Mouse (Mus musculus) frontal cortex, postnatal 10 days (tissue): ENCODE measurements around the gene Hspb9.

ENCODE experiments used
- DNase-seq, 2 experiments: peaks; one replicate each; pipeline ENCODE4 v3.0.0; 2022; ENCODE audit warnings: low spot score in 2 of 2, mixed read lengths in 1 of 2

The Hspb9 gene

GRCm38 (mm10) chr11:100730477-100731205, 17.0 kb downstream of the Hspb9 start:
- no peak for DNase-seq

- DNase-seq: no peak
These were observed 21.6 kb downstream of the Hspb9 start for GRCm38 (mm10) chr11:100735134-100735865.

DNA sequence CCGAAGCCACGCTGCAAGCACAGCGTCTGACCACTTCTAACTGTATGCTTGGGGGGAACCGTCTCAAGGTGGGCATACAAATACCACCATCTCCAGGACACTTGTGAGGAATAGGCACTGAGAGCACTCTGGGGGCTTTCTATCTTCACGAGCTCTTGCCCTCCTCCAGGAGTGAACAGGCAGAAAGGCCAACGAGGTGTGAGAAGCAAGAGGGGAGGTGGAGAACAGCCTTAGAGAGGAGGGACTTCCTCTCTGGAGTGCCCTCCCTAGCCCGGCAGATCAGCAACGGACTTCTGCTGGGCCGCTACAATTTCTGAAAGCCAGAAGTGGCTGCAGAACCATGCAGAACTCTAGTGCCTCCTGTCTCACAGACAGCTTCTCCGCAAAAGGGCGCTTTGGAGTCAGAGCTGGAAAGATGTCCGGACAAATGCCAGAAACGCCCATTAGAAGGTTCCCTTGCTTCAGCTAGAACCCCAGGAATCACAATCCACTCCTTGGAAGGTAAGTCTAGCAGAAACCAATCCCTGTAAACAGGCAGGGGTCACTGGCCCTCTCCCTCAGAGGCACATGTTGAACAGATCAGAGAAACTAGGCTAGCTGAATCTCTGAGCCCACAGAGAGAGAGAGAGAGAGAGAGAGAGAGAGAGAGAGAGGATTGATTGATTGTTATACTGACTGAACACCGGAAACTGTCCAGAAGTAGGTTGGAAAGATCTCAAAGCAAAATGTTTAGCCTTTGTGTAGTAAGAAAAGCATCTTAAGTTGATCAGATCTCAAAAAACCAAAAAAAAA, 22.5 kb downstream of the Hspb9 start:
- DNase-seq: no peak

DNA sequence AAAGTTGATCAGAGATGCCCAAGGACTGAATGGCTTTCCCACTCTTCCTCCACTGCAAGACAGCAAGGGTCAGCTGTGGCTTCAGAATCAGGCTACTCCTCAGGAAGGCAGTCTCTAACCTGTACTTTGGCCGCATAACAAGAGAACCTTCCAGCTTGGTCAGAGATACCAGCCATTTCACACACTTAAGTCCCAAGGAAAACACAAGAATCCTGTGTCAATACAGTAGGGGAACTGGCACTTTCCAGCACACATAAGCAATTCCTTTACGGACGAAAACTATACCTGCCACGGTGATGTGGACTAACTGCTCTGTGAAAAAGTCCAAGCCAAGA, 23.1 kb downstream of the Hspb9 start:
- no peak for DNase-seq

- DNase-seq: no peak
These were observed 23.6 kb downstream of the Hspb9 start for GRCm38 (mm10) chr11:100737105-100737733.

- DNase-seq: peak; percentile 98 to 99
These were observed 24.5 kb downstream of the Hspb9 start, which contains the start of gene Rab5c for GRCm38 (mm10) chr11:100738066-100738604. Gene Rab5c (minus strand): TSS chr11:100738215.

GRCm38 (mm10) chr11:100738749-100739148, 25.1 kb downstream of the Hspb9 start:
- DNase-seq: no peak

- DNase-seq: no peak
These were observed 27.7 kb downstream of the Hspb9 start for GRCm38 (mm10) chr11:100741348-100741747.

DNA sequence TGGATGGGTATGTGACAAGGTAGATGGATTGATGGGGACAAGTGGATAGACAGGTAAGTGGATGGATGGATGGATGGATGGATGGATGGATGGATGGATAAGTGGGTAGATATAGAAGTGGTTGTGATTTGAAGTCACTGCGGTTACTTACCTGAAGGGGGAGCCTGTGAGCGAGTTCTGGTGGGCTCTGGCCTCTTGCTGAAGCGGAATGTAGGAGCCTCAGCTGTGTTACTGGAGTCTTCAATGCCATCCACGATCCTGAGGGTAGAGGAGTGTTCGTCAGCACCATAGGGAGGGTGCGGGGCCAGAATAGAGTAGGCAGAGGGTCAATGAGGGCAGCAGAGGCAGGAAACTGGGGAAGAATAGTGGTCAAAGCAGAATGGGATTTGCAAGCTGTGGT, 31.4 kb downstream of the Hspb9 start:
- DNase-seq: no peak

GRCm38 (mm10) chr11:100746546-100746945, 32.9 kb downstream of the Hspb9 start:
- DNase-seq: no peak

DNA sequence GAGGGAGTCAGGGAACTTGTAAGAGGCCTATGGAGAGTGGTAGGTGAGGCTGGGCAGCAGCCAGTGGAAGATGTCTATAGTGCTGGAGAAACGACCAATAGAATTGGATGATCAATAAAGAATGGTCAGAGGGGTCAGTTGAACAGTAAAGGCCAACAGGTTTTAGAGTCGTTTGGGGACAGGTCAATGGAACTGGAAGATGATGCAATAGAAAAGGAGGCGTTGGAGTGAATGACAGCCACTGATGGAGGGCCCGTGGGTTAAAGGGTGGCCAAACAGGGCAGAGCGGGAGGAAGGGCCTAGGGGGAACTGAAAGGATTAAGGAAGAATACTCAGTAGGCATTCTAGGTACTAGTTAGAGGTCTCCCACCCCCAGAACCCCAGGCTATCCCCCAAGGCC, 33.5 kb downstream of the Hspb9 start:
- DNase-seq: no peak

DNA sequence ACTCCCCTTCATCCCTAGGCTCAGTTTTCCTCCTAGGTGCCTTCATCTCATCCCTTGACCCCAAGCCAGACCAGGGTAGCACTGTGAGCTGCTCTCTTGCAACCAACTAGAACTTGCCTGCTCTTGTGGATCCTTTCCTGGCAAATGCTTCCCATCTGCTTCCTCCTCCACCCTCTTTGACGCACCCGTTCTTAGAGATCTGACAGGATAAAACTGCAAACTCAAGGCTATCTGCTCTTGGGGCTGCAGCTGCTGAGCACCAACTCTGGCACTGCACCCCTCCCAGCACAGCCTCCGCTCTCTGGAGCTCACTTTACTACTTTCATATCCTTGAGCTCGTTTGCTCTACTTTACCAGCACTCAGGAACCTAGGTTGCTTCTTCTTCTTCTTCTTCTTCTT, 35.0 kb downstream of the Hspb9 start:
- no peak for DNase-seq

DNA sequence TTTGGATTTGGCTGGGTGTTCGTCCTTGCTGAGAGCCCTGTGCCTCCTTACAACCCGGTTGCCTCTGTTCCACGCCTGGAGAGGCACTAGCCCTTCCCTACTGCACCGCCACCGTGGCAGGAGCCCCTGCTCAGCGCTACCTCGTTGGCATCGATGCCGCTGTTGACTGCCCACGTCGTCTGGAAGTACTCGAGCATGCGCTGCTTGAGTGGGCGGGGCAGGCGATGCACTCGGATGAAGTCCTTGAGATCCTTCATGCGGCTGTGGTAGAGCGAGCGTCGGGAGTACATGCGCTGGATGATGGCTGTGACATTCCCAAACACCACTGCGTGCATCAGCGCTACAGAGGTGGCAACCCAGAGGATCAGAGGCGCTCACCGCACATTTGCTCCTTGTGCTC, 35.8 kb downstream of the Hspb9 start:
- DNase-seq: no peak

DNA sequence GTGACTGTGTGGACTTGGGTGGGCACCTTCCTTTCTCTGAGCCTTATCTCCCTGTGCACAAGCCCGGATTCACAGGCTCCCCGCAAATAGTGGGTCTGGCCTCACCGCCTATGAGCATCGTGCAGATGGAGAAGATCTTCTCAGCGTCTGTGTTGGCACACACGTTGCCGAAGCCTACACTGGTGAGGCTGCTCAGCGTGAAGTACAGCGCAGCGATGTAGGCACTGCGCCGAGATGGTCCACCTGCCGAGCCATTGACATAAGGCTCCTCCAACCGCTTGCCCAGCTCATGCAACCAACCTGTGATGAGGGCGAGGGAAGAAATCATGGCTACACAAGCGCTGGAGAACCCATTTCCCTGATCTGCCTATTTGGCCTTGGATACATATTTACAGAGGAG, 36.5 kb downstream of the Hspb9 start:
- DNase-seq: no peak

DNA sequence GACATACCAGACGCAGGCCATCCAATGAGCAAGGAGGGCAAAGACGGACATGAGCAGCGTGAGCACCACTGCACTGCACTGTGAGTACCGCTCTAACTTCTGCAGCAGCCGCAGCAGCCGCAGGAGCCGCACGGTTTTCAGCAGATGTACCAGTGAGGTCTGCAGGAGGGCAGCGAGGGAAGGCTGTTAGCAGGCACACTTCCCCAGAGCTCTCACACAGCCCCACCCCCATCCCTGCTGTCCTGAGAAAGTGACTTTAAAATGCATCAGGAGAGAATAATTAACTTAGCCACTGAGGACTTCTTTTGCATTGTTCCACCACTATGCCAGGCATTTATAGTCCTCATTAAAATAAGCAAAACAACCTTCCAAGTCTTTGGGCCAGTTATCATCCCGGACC, 38.6 kb downstream of the Hspb9 start:
- no peak for DNase-seq

DNA sequence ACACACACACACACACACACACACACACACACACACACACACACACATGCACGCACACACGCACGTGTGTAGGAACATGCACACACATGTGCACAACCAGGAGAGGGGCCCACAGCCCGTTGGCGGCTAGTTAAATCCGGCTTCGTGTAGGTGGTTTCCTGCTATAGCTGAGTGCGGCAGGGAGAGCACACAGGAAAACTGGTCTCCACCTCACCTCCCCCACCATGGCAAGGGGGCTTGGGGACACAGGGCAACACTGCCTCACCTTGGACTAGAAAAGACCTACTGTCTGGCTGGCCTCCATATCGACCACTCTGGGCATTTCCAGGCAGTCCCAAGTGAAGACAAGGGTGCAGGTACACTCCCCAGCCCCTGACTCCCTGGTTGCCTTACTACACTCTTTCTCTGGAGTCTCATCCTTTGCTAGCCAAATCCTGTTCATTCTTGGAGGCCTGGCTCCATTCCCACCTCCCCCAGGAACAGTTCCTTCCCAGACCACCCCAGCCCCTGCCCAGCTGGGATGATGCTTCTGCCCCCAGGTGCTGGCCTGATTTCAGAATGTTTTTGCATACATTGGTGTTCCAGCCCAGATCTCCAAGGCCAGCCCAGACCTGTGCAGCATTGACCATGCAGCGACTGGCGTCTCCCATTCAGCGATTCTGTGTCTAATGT, 40.5 kb downstream of the Hspb9 start:
- DNase-seq: peak; percentile 47 to 64

- no peak for DNase-seq
These were observed 41.0 kb downstream of the Hspb9 start for GRCm38 (mm10) chr11:100754693-100755057.

- DNase-seq: no peak
These were observed 42.8 kb downstream of the Hspb9 start for GRCm38 (mm10) chr11:100756476-100756875.

- DNase-seq: no peak
These were observed 43.9 kb downstream of the Hspb9 start for GRCm38 (mm10) chr11:100757566-100757965.

DNA sequence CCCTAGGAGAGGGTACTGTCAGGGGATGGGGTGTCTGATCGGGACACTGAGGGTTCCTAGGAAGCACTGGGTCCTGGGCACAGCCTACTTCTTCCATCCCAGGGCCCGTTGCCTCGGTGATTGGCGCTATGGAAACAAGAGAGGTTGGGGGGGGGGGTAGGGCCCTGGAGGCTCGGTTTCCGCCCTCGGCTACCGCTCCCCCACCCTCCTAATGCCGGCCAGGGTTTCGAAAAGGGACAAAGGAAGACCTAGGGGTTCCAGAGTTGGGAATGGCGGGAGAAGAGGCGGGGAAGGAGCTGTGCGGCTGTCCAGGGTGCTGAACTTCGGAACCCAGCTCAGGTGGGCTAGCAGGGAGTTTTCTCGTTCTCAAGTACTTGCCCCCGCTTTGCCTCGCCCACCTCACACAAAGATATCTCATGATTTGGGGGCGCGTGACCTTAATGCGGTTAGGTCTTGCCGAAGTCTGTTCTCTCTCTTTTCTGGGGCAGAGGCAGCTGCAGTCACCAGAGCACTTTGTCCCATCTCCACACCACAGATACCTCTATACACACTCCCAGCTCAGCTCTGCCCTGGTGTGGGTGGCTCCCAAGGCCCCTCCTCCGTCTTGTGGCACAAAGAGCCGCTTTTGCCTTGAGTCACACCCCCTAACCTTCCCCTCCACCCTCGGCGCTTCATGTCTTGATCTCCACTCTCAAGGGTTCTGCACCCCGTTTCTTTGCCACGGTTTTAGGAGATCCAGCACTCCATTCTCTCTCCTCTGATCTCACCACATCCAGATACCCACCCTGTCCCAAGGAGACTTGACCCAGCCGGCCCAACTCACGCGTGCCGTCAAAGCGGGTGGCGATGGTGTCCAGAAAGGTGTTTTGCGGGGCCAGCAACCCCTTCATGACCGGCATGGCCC, 45.3 kb downstream of the Hspb9 start:
- DNase-seq: peak in 1 of 2 experiments; percentile 37
